Mouse (Mus musculus): ENCODE measurements around the gene St7.

- TF ChIP-seq CTCF (conservative IDR thresholded peaks at IDR 0.05; ENCODE audit: insufficient read depth, insufficient read length, low read depth, low read length) = no peak
- TF ChIP-seq POLR2A (IDR thresholded peaks at IDR 0.05; ENCODE audit: low read depth, low read length) = no peak
These were observed 58.2 kb downstream of the St7 start for GRCm38 (mm10) chr6:17750957-17751356.

Data from kidney, adult 2 months (tissue).